Mouse (Mus musculus): Measurements from ENCODE around the gene Cd209e. TPM values are rescaled to one million over a fixed set of nuclear protein-coding genes. Genes with fewer than 3 reads are reported as not detected.

Gene Cd209e
- not detected for total RNA-seq (2023)

GRCm38 (mm10) chr8:3854209-3854608 is at the start of gene Cd209e:
TSS of gene Cd209e (minus strand) at chr8:3854309.

GRCm38 (mm10) chr8:3878455-3878854 is 24.3 kb upstream of the Cd209e start, which contains the start of gene Cd209d:
TSS of gene Cd209d (minus strand) at chr8:3878555.

Other genes with a start within 250 kb of the Cd209e start
- gene Xab2, start 233.0 kb downstream of the Cd209e start, total RNA-seq (2023) = 10 to 100 TPM; 87.4 to 92.4 TPM
- gene Pet100, start 232.8 kb downstream of the Cd209e start, total RNA-seq (2023) = 10 to 100 TPM; 67.1 to 68.4 TPM
- not detected for gene Pcp2, start 228.8 kb downstream of the Cd209e start, total RNA-seq (2023)
- gene Stxbp2, start 223.4 kb downstream of the Cd209e start, total RNA-seq (2023) = 100 to 1,000 TPM; 259 to 269 TPM
- not detected for gene Retn, start 198.5 kb downstream of the Cd209e start, total RNA-seq (2023)
- not detected for gene Mcemp1, start 188.6 kb downstream of the Cd209e start, total RNA-seq (2023)
- not detected for gene Fcor, start 181.9 kb downstream of the Cd209e start, total RNA-seq (2023)
- gene Trappc5, start 178.0 kb downstream of the Cd209e start, total RNA-seq (2023) = 10 to 100 TPM; 23.4 to 28.8 TPM
- gene Fcer2a, start 160.1 kb downstream of the Cd209e start, total RNA-seq (2023) = 100 to 1,000 TPM; 596 to 740 TPM
- not detected for gene Clec4g, start 133.7 kb downstream of the Cd209e start, total RNA-seq (2023)
- 1 to 10 TPM; 1.0 to 1.1 TPM for gene Cd209a, start 105.3 kb downstream of the Cd209e start, total RNA-seq (2023)
- not detected for gene Cd209d, start 24.2 kb upstream of the Cd209e start, total RNA-seq (2023)
- gene Cd209b, start 72.5 kb upstream of the Cd209e start, total RNA-seq (2023) = not detected
- not detected for gene Cd209c, start 100.4 kb upstream of the Cd209e start, total RNA-seq (2023)

Measured in B cell, adult 67 days (primary cell).